Mouse (Mus musculus): Measurements from ENCODE around the gene Snx27. TPM values are rescaled to one million over a fixed set of nuclear protein-coding genes. Genes with fewer than 3 reads are reported as not detected.

Snx27 gene
- polyA plus RNA-seq, 1 experiment from 2014 or later, result 48.6 TPM

DNA sequence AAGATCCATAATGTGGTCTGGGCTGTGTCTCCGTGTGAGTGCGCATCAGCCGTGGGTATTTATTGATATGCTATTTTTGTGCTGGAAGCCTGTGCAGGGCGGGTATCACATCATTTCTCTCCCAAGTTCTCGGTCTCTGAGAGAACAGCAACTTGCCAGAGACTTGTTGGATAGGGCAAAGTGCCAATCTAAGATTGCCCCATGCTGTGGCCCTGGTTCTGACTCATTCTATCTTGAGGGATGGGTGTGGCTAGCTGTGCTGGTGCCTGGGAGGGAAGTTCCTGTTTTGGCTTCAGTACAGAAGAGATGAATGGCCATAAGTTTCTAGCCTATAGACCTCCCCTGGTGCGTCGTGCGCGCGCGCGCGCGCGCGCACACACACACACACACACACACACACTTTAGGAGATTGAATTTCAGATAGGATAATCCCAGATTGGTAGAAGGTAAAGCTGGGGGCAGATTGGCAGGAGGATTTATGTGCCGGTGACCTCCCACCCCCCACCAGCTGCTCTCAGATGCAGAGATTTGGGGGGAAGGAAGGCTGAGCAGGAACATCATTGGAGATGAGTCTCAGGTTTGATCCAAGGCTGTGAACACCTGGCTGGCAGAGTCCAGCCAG, 99.6 kb downstream of the Snx27 start:
- Histone ChIP-seq H3K4me1 (peaks cover 100% of the 10 kb centered on the region), H3K36me3 (peaks cover 55% of the 10 kb centered on the region), H3K9me3 (replicated peaks) (no peaks in the 10 kb centered on the region), H3K4me3 (peak overlapping the region; percentile 44; the same call in 1 of the 2 replicates), H3K27ac (replicated peaks) (peak overlapping the region; percentile 91), H3K27me3 (ENCODE audit: low read depth, poor library complexity, severe bottlenecking) (peaks cover 38% of the 10 kb centered on the region)
- no peak for DNase-seq (ENCODE audit: low spot score)
- 81% methylated on average over 17 of the region's 17 CpGs for WGBS

DNA sequence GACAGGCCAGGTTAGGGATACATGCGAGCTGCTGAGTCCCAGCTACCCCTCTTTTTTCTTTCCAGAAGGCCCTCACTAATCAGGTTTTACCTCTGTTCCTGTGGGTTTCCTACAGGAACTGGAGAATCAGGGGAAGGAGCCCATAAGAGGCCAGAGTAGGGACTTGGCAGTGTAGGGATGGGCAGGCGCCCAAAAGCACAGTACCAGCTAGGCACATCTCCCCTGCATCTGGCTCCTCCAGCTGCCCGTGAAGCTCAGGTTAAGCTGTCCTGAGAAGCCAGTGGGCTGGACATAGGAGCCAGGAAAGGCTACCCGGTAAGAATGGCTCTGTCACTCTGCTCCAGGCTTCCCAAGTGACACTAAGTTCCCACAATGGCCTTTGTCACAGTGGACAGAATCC, 101.1 kb downstream of the Snx27 start:
- H3K27me3 ChIP-seq (ENCODE audit: low read depth, poor library complexity, severe bottlenecking), result peaks cover 39% of the 10 kb centered on the region
- peaks cover 100% of the 10 kb centered on the region for H3K4me1 ChIP-seq
- peaks cover 40% of the 10 kb centered on the region for H3K36me3 ChIP-seq
- peak overlapping the region; percentile 92 for H3K27ac ChIP-seq (replicated peaks)
- WGBS, result 68% methylated on average over 4 of the region's 4 CpGs
- H3K9me3 ChIP-seq (replicated peaks), result no peaks in the 10 kb centered on the region
- DNase-seq (ENCODE audit: low spot score), result no peak
- peak overlapping the region; percentile 68; the same call in 1 of the 2 replicates for H3K4me3 ChIP-seq

GRCm38 (mm10) chr3:94480291-94480884, 102.1 kb downstream of the Snx27 start, which contains the start of gene Riiad1:
TSS of gene Riiad1 (minus strand) at chr3:94480341.
- DNase-seq (ENCODE audit: low spot score), result peak; percentile 44
- peaks cover 98% of the 10 kb centered on the region for H3K4me1 ChIP-seq
- H3K27ac ChIP-seq (replicated peaks), result peak within 1 kb of the TSS; percentile 92
- H3K4me3 ChIP-seq, result peak within 1 kb of the TSS; percentile 68
- no peaks in the 10 kb centered on the region for H3K9me3 ChIP-seq (replicated peaks)
- peaks cover 32% of the 10 kb centered on the region for H3K36me3 ChIP-seq
- 15% methylated on average over 16 of the region's 16 CpGs for WGBS
- peaks cover 39% of the 10 kb centered on the region for H3K27me3 ChIP-seq (ENCODE audit: low read depth, poor library complexity, severe bottlenecking)

DNA sequence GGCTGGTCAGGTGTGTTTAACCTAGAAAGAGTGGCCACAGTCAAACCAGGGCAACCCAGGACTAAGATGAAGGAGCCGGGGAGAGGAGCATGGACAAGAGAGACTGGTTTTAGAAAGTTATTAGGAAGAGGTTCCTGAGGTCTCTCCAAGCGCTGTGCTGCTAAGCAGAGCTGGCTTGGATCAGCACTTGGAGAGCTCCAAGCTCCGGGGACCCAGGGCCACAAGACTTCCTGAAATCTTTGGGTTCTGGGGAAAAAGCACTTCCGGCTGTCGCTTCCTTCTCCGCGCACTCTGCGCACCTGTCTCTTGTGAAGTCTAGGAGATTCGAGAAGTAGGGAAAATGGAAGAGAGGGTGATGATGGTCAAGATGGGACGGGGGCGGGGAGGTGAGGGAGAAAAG, 103.0 kb downstream of the Snx27 start:
- 4% methylated on average over 11 of the region's 11 CpGs for WGBS
- DNase-seq (ENCODE audit: low spot score), result peak; percentile 40
- Histone ChIP-seq H3K27ac (replicated peaks) (peak overlapping the region; percentile 92), H3K27me3 (ENCODE audit: low read depth, poor library complexity, severe bottlenecking) (peaks cover 39% of the 10 kb centered on the region), H3K4me3 (peak overlapping the region; percentile 68), H3K9me3 (replicated peaks) (no peaks in the 10 kb centered on the region), H3K4me1 (peaks cover 90% of the 10 kb centered on the region), H3K36me3 (peaks cover 24% of the 10 kb centered on the region)

- H3K27me3 ChIP-seq (ENCODE audit: low read depth, poor library complexity, severe bottlenecking), result peaks cover 39% of the 10 kb centered on the region
- H3K4me3 ChIP-seq, result peak overlapping the region; percentile 68
- peak overlapping the region; percentile 92 for H3K27ac ChIP-seq (replicated peaks)
- peaks cover 88% of the 10 kb centered on the region for H3K4me1 ChIP-seq
- H3K36me3 ChIP-seq, result peaks cover 22% of the 10 kb centered on the region
- 5% methylated on average over 9 of the region's 9 CpGs for WGBS
- DNase-seq (ENCODE audit: low spot score), result peak; percentile 60
- no peaks in the 10 kb centered on the region for H3K9me3 ChIP-seq (replicated peaks)
Measured at GRCm38 (mm10) chr3:94478591-94479169, 103.8 kb downstream of the Snx27 start.

DNA sequence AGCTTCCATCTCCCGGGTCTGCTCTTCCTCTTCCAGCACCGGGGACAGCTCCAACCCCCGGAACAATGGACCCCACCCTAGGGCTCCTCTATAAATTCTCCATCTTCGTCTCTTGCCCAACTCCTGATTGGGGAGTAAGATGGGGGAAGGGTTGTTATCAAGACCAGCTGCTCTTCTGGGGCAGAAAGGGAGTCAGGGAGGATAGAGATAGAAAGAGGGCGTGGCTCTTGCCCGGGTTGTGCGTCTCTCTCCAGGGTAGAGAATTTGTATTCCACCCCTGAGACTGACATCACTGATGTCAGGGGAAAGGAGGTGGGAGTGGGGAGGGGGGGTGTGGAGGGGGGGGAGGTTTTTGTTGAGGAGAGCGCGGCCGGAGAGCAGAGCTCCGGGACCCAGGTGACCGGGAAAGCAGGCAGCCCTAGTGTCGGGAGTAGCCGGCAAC, 104.5 kb downstream of the Snx27 start, which contains the start of gene Celf3:
Gene Celf3, plus strand, starts transcription at position 315 of the 442 bp plus-strand sequence.
- peak; percentile 81 for DNase-seq (ENCODE audit: low spot score)

GRCm38 (mm10) chr3:94477444-94477843, 105.1 kb downstream of the Snx27 start:
- Histone ChIP-seq H3K9me3 (replicated peaks) (no peaks in the 10 kb centered on the region), H3K27me3 (ENCODE audit: low read depth, poor library complexity, severe bottlenecking) (peaks cover 39% of the 10 kb centered on the region), H3K27ac (replicated peaks) (peak overlapping the region; percentile 92), H3K4me3 (peak overlapping the region; percentile 68), H3K4me1 (peaks cover 88% of the 10 kb centered on the region), H3K36me3 (peaks cover 17% of the 10 kb centered on the region)
- 54% methylated on average over 4 of the region's 4 CpGs for WGBS
- DNase-seq (ENCODE audit: low spot score), result no peak

More for the DNA sequence above, 104.5 kb downstream of the Snx27 start, which contains the start of gene Celf3:
- no peaks in the 10 kb centered on the region for H3K9me3 ChIP-seq (replicated peaks)
- peaks cover 88% of the 10 kb centered on the region for H3K4me1 ChIP-seq
- H3K27ac ChIP-seq (replicated peaks), result peak within 1 kb of the TSS; percentile 92
- WGBS, result 0% methylated on average over 13 of the region's 14 CpGs
- peak within 1 kb of the TSS; percentile 68 for H3K4me3 ChIP-seq
- H3K27me3 ChIP-seq (ENCODE audit: low read depth, poor library complexity, severe bottlenecking), result peaks cover 39% of the 10 kb centered on the region
- peaks cover 21% of the 10 kb centered on the region for H3K36me3 ChIP-seq

GRCm38 (mm10) chr3:94476301-94477035, 106.0 kb downstream of the Snx27 start:
- Histone ChIP-seq H3K4me1 (peaks cover 83% of the 10 kb centered on the region), H3K27ac (replicated peaks) (no peak overlapping the region; the same call in 1 of the 2 replicates), H3K9me3 (replicated peaks) (no peaks in the 10 kb centered on the region), H3K36me3 (peaks cover 7% of the 10 kb centered on the region), H3K27me3 (ENCODE audit: low read depth, poor library complexity, severe bottlenecking) (peaks cover 37% of the 10 kb centered on the region), H3K4me3 (no peak overlapping the region)
- DNase-seq (ENCODE audit: low spot score), result no peak
- WGBS, result 74% methylated on average over 8 of the region's 8 CpGs

- Histone ChIP-seq H3K4me3 (no peak overlapping the region), H3K36me3 (no peaks in the 10 kb centered on the region), H3K27me3 (ENCODE audit: low read depth, poor library complexity, severe bottlenecking) (peaks cover 9% of the 10 kb centered on the region), H3K4me1 (peaks cover 59% of the 10 kb centered on the region), H3K27ac (replicated peaks) (no peak overlapping the region), H3K9me3 (replicated peaks) (no peaks in the 10 kb centered on the region)
- WGBS, result 87% methylated on average over 5 of the region's 5 CpGs
- DNase-seq (ENCODE audit: low spot score), result no peak
Measured at GRCm38 (mm10) chr3:94473567-94474232, 108.8 kb downstream of the Snx27 start.

- Histone ChIP-seq H3K27me3 (ENCODE audit: low read depth, poor library complexity, severe bottlenecking) (peaks cover 3% of the 10 kb centered on the region; the same call in 1 of the 2 replicates), H3K4me3 (peak overlapping the region; percentile 50; the same call in 1 of the 2 replicates), H3K27ac (replicated peaks) (peak overlapping the region; percentile 78), H3K9me3 (replicated peaks) (no peaks in the 10 kb centered on the region), H3K36me3 (no peaks in the 10 kb centered on the region), H3K4me1 (peaks cover 53% of the 10 kb centered on the region)
- WGBS, result 56% methylated on average over 10 of the region's 10 CpGs
- DNase-seq (ENCODE audit: low spot score), result no peak
Measured at GRCm38 (mm10) chr3:94473115-94473505, 109.4 kb downstream of the Snx27 start.

DNA sequence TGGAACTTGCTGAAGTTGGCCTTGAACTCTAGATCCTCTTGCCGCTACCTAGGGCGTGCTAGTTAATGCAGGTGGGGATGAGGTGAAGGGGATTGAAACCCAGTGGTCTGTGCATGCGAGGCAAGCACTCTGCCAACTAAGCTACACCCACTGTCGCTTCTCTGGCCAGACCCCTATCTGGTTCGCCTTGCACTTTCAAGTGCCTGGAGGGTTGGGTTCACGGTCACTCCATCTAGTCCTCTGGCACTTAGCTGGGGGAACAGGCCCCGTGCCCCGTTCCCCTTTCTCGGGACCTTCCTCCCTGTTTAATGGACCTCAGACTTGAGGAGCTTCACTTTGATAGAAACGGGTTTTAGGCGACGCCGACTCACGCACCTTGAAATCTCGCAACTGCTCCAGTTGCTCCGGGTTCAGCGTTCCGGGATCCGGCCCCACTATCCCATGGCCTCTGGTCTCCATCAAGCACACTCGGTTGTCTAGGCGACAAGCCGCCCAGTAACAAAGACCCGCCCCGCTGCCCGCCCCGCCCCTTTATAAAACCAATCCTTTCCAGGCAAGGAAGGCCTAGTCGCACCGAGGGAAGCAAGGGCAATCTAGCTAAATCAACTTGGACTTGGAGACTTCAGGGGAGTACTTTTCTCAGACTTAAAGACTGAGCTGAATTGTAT, 109.9 kb downstream of the Snx27 start:
- H3K36me3 ChIP-seq, result no peaks in the 10 kb centered on the region
- no peaks in the 10 kb centered on the region for H3K9me3 ChIP-seq (replicated peaks)
- H3K27ac ChIP-seq (replicated peaks), result peak overlapping the region; percentile 78
- 9% methylated on average over 28 of the region's 28 CpGs for WGBS
- H3K4me1 ChIP-seq, result peaks cover 48% of the 10 kb centered on the region
- no peaks in the 10 kb centered on the region; the same call in 1 of the 2 replicates for H3K27me3 ChIP-seq (ENCODE audit: low read depth, poor library complexity, severe bottlenecking)
- DNase-seq (ENCODE audit: low spot score), result peak; percentile 85
- peak overlapping the region; percentile 50 for H3K4me3 ChIP-seq

Data from midbrain, embryonic 10.5 days (tissue).